Mouse (Mus musculus): ENCODE data around the gene Izumo1r. TPM values are rescaled to one million over a fixed set of nuclear protein-coding genes. Genes with fewer than 3 reads are reported as not detected.

Gene Izumo1r
- polyA plus RNA-seq (2012; ENCODE audit: insufficient read depth, low replicate concordance), result not detected in 2 replicates

- no peaks in the 10 kb centered on the region for H3K9me3 ChIP-seq
- H3K36me3 ChIP-seq (replicated peaks; ENCODE audit: low read length), result no peaks in the 10 kb centered on the region
- peaks cover 46% of the 10 kb centered on the region for H3K27me3 ChIP-seq (replicated peaks)
- H3K4me3 ChIP-seq (replicated peaks), result peak within 1 kb of the TSS; percentile 65
- TF ChIP-seq FLI1 (IDR thresholded peaks at IDR 0.05; ENCODE audit: low read length) (no peak), GATA1 (IDR thresholded peaks at IDR 0.05; ENCODE audit: borderline replicate concordance, low read length) (no peak)
- peaks cover 42% of the 10 kb centered on the region for H3K4me1 ChIP-seq
These were observed at the start of gene Izumo1r for GRCm38 (mm10) chr9:14903581-14904378. TSS of gene Izumo1r (minus strand) at chr9:14903949.

DNA sequence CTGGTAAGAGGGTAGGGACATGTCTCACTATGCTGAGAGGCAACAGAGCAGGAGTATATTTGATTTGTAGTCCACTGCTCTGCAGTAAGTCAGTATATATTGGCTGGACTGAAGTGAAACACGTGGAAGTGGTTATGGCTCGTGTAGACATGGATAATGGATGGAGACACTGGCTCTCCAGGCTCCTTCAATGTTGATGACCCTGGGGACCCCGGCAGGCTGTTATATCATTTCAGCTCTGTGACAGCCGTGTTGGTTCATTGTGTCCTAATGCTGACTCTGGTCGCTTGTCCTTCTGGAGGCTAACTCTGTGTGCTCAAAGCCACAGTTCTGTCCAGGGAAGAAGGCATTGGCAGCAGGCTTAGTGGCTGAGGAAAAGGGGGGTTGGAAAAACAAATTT is 47.3 kb upstream of the Izumo1r start:
- H3K27me3 ChIP-seq (replicated peaks), result peaks cover 22% of the 10 kb centered on the region
- no peak overlapping the region for H3K4me3 ChIP-seq (replicated peaks)
- no peaks in the 10 kb centered on the region for H3K36me3 ChIP-seq (replicated peaks; ENCODE audit: low read length)
- H3K4me1 ChIP-seq, result no peaks in the 10 kb centered on the region
- peaks cover 21% of the 10 kb centered on the region for H3K9me3 ChIP-seq
- TF ChIP-seq FLI1 (IDR thresholded peaks at IDR 0.05; ENCODE audit: low read length) (no peak), GATA1 (IDR thresholded peaks at IDR 0.05; ENCODE audit: borderline replicate concordance, low read length) (no peak)

DNA sequence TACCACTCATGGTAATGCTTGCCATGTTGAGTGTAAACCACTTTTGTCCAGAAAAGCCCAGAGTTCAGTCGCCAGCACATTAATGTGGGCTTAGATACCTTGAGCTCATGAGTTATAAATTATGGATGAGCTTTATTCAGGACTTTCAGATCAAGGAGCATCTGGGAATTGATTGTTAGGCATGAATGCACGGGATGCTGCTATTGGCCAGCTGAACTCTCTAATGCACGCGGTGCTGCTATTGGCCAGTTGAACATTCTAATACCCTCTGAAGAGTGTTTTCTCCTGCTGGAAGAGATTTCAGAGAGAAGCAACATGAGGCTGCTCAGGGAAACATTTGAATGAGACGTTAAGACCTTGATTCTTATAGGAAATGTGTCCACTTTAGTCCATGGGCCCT is 45.1 kb upstream of the Izumo1r start:
- Histone ChIP-seq H3K9me3 (peaks cover 21% of the 10 kb centered on the region), H3K4me3 (replicated peaks) (no peak overlapping the region)
- TF ChIP-seq GATA1 (IDR thresholded peaks at IDR 0.05; ENCODE audit: borderline replicate concordance, low read length), result no peak
- TF ChIP-seq FLI1 (IDR thresholded peaks at IDR 0.05; ENCODE audit: low read length), result no peak

GRCm38 (mm10) chr9:14946677-14947076 is 42.9 kb upstream of the Izumo1r start:
- Histone ChIP-seq H3K4me3 (replicated peaks) (no peak overlapping the region), H3K9me3 (peaks cover 21% of the 10 kb centered on the region), H3K36me3 (replicated peaks; ENCODE audit: low read length) (no peaks in the 10 kb centered on the region), H3K27me3 (replicated peaks) (peaks cover 24% of the 10 kb centered on the region), H3K4me1 (no peaks in the 10 kb centered on the region)
- TF ChIP-seq FLI1 (IDR thresholded peaks at IDR 0.05; ENCODE audit: low read length) (no peak), GATA1 (IDR thresholded peaks at IDR 0.05; ENCODE audit: borderline replicate concordance, low read length) (no peak)

More for the DNA sequence above, 45.1 kb upstream of the Izumo1r start:
- no peaks in the 10 kb centered on the region for H3K36me3 ChIP-seq (replicated peaks; ENCODE audit: low read length)
- H3K4me1 ChIP-seq, result no peaks in the 10 kb centered on the region
- H3K27me3 ChIP-seq (replicated peaks), result peaks cover 23% of the 10 kb centered on the region

DNA sequence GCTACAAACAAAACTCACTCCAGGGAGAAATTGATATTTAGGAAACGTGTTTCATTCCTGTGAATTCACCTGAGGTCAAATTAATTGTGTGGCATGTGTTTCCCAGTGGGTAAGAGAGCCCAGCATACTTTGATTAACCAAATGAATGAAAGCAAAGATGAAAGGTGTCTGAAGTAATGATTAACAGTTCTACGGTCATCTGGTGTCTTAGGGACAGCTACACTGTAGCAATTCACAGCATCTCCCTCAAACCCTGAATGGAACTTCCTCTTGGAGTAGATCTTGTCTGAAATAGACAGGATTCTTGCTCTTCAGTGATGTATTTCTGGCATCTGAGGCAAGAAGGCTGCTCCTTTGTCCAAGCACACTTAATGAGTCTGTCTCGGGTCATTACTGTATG is 42.2 kb upstream of the Izumo1r start:
- Histone ChIP-seq H3K36me3 (replicated peaks; ENCODE audit: low read length) (no peaks in the 10 kb centered on the region), H3K4me3 (replicated peaks) (no peak overlapping the region), H3K27me3 (replicated peaks) (peaks cover 24% of the 10 kb centered on the region), H3K4me1 (no peaks in the 10 kb centered on the region), H3K9me3 (peaks cover 19% of the 10 kb centered on the region)
- no peak for TF ChIP-seq GATA1 (IDR thresholded peaks at IDR 0.05; ENCODE audit: borderline replicate concordance, low read length)
- TF ChIP-seq FLI1 (IDR thresholded peaks at IDR 0.05; ENCODE audit: low read length), result no peak

- no peaks in the 10 kb centered on the region for H3K4me1 ChIP-seq
- H3K27me3 ChIP-seq (replicated peaks), result peaks cover 16% of the 10 kb centered on the region
- no peak for TF ChIP-seq FLI1 (IDR thresholded peaks at IDR 0.05; ENCODE audit: low read length)
- TF ChIP-seq GATA1 (IDR thresholded peaks at IDR 0.05; ENCODE audit: borderline replicate concordance, low read length), result no peak
- no peak overlapping the region for H3K4me3 ChIP-seq (replicated peaks)
- H3K9me3 ChIP-seq, result peaks cover 3% of the 10 kb centered on the region; the same call in 1 of the 2 replicates
- no peaks in the 10 kb centered on the region for H3K36me3 ChIP-seq (replicated peaks; ENCODE audit: low read length)
These were observed 38.5 kb upstream of the Izumo1r start for GRCm38 (mm10) chr9:14942143-14942720.

- H3K27me3 ChIP-seq (replicated peaks), result peaks cover 15% of the 10 kb centered on the region
- TF ChIP-seq FLI1 (IDR thresholded peaks at IDR 0.05; ENCODE audit: low read length) (no peak), GATA1 (IDR thresholded peaks at IDR 0.05; ENCODE audit: borderline replicate concordance, low read length) (no peak)
- no peak overlapping the region for H3K4me3 ChIP-seq (replicated peaks)
- no peaks in the 10 kb centered on the region for H3K9me3 ChIP-seq
- no peaks in the 10 kb centered on the region for H3K36me3 ChIP-seq (replicated peaks; ENCODE audit: low read length)
- no peaks in the 10 kb centered on the region for H3K4me1 ChIP-seq
These were observed 35.9 kb upstream of the Izumo1r start for GRCm38 (mm10) chr9:14939610-14940009.

DNA sequence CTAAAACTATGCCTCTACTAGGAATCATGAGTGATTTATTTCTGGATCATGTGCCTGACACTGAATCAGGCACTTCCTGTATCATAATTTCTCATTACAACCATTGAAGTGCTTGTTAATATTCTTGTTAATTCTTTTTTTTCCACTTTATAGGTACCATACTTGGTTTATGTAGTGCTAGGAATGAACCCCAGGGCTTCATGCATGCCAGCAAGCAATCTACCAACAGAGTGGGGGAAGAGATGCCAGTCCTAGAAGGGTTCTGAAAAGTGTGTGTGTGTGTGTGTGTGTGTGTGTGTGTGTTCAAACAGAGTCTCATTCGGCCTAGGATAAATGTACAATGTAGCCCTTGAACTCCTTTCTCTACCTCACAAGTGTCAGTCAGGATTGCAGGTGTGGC is 33.6 kb upstream of the Izumo1r start:
- no peaks in the 10 kb centered on the region for H3K4me1 ChIP-seq
- no peaks in the 10 kb centered on the region for H3K36me3 ChIP-seq (replicated peaks; ENCODE audit: low read length)
- H3K9me3 ChIP-seq, result no peaks in the 10 kb centered on the region
- TF ChIP-seq FLI1 (IDR thresholded peaks at IDR 0.05; ENCODE audit: low read length) (no peak), GATA1 (IDR thresholded peaks at IDR 0.05; ENCODE audit: borderline replicate concordance, low read length) (no peak)
- H3K27me3 ChIP-seq (replicated peaks), result peaks cover 13% of the 10 kb centered on the region
- no peak overlapping the region for H3K4me3 ChIP-seq (replicated peaks)

DNA sequence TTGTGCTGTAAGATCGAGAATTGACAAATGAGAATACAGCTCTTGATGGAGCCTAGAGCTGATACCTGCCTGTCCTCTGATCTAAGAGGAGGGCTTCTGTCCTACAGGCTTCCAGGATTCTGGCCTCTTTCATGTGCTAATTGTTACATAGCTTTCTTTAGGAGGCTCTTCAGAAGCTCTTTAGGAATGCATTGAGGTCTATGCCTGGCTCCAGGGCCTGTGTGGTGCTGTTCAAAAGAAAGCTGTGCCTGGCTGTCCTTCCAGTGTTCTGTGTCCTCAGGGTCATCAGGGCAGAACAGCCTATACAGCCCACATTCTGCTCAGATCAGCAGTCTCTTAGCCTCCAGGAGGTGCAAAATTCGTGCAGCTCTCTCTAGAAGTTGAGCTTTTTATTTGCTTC is 31.1 kb upstream of the Izumo1r start:
- Histone ChIP-seq H3K9me3 (no peaks in the 10 kb centered on the region), H3K36me3 (replicated peaks; ENCODE audit: low read length) (no peaks in the 10 kb centered on the region), H3K4me1 (no peaks in the 10 kb centered on the region), H3K27me3 (replicated peaks) (peaks cover 7% of the 10 kb centered on the region), H3K4me3 (replicated peaks) (no peak overlapping the region)
- TF ChIP-seq GATA1 (IDR thresholded peaks at IDR 0.05; ENCODE audit: borderline replicate concordance, low read length) (no peak), FLI1 (IDR thresholded peaks at IDR 0.05; ENCODE audit: low read length) (no peak)

DNA sequence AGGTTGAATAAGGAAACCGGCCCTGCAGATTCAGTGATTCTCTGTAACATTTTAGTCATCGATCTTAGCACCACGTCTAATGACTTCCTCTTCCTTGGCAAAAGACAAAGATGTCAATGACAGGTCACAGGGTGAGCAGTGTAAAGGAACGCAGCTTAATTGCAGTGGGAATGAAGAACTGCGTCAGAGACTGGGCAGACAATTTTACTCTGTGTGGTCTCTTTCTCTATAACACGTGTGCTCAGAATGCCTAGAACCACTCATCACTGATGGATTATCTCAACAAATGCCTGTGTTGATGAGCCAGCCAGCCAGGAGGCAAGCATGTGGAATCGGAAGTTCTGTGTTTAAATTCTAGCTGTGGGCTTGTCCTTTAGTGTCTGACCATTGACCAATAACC is 28.2 kb upstream of the Izumo1r start:
- Histone ChIP-seq H3K4me3 (replicated peaks) (no peak overlapping the region), H3K9me3 (no peaks in the 10 kb centered on the region), H3K4me1 (no peaks in the 10 kb centered on the region), H3K36me3 (replicated peaks; ENCODE audit: low read length) (no peaks in the 10 kb centered on the region), H3K27me3 (replicated peaks) (peaks cover 4% of the 10 kb centered on the region)
- TF ChIP-seq FLI1 (IDR thresholded peaks at IDR 0.05; ENCODE audit: low read length) (no peak), GATA1 (IDR thresholded peaks at IDR 0.05; ENCODE audit: borderline replicate concordance, low read length) (no peak)

Data from megakaryocyte, embryonic 14.5 days (primary cell).